Mouse (Mus musculus): Measurements from ENCODE around the gene Mvd. TPM values are rescaled to one million over a fixed set of nuclear protein-coding genes. Genes with fewer than 3 reads are reported as not detected.

The Mvd gene
- 34.8 and 43.3 TPM in 2 replicates for polyA plus RNA-seq (2015; fragmentation: Nextera tagmentation; extraction: Ambion mirVana)

GRCm38 (mm10) chr8:122443262-122444006, at the start of gene Mvd:
TSS of gene Mvd (minus strand) at chr8:122443422.
- peak; percentile 98 for ATAC-seq (ENCODE audit: insufficient number of reproducible peaks, insufficient read depth, low FRiP score, low TSS enrichment, low read depth)
- Histone ChIP-seq H3K27ac (peak within 1 kb of the TSS; percentile 93), H3K27me3 (no peaks in the 10 kb centered on the region), H3K4me2 (peak within 1 kb of the TSS; percentile 97), H3K9ac (peak within 1 kb of the TSS; percentile 81), H3K36me3 (peaks cover 13% of the 10 kb centered on the region), H3K9me3 (no peaks in the 10 kb centered on the region), H3K4me1 (peaks cover 29% of the 10 kb centered on the region), H3K4me3 (peak within 1 kb of the TSS; percentile 77)
- WGBS = under 1% methylated on average over 47 of the region's 47 CpGs

GRCm38 (mm10) chr8:122488387-122488786, 45.2 kb upstream of the Mvd start:
- Histone ChIP-seq H3K36me3 (peaks cover 97% of the 10 kb centered on the region), H3K27ac (no peak overlapping the region), H3K4me1 (no peaks in the 10 kb centered on the region), H3K9ac (no peak overlapping the region), H3K27me3 (no peaks in the 10 kb centered on the region), H3K4me3 (no peak overlapping the region), H3K9me3 (no peaks in the 10 kb centered on the region), H3K4me2 (no peak overlapping the region)
- no peak for ATAC-seq (ENCODE audit: insufficient number of reproducible peaks, insufficient read depth, low FRiP score, low TSS enrichment, low read depth)
- 91% methylated on average over 9 of the region's 9 CpGs for WGBS

DNA sequence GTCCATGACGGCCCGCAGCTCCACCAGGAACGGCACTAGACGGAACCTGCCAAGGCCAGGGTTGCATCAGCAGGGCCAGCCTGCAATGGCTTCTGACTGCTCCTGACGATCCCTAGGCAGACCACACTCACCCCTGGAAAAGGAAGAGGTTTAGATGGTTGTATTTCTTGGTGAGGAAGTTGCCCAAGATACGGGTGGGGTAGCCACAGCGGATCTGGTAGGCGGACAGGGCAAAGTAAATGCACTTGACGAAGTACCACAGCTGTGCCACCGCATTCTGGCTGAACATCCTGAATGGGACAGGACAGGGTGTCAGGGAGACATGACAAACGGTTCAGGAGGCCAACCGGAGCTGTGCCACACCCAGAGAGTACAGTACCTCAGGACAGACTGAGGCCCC, 41.6 kb upstream of the Mvd start:
- no peak for ATAC-seq (ENCODE audit: insufficient number of reproducible peaks, insufficient read depth, low FRiP score, low TSS enrichment, low read depth)
- peaks cover 97% of the 10 kb centered on the region for H3K36me3 ChIP-seq
- H3K4me1 ChIP-seq = no peaks in the 10 kb centered on the region
- no peak overlapping the region for H3K9ac ChIP-seq
- H3K9me3 ChIP-seq = no peaks in the 10 kb centered on the region
- H3K27ac ChIP-seq = no peak overlapping the region
- no peak overlapping the region for H3K4me2 ChIP-seq
- H3K27me3 ChIP-seq = no peaks in the 10 kb centered on the region
- 89% methylated on average over 12 of the region's 12 CpGs for WGBS
- H3K4me3 ChIP-seq = no peak overlapping the region

DNA sequence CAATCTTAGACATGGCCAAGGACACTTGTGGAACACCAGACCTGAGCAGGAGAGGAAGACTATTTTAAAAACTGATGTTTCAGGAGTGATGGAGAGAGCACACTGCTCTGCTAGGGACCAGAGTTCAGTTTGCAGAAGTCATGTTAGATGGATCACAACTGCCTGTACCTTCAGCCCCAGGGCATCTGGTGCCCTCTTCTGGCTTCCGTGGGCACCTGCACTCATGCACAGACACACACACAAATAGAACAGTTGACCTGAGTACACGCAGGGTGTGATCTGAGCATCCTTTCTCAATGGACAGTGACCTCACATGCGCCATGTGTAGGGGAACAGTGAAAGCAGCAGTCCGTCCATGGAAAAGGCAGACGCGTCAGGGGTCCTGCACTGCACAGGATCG, 40.7 kb upstream of the Mvd start:
- H3K9me3 ChIP-seq = no peaks in the 10 kb centered on the region
- H3K4me3 ChIP-seq = no peak overlapping the region
- no peaks in the 10 kb centered on the region for H3K4me1 ChIP-seq
- H3K27me3 ChIP-seq = no peaks in the 10 kb centered on the region
- no peak overlapping the region for H3K9ac ChIP-seq
- H3K36me3 ChIP-seq = peaks cover 97% of the 10 kb centered on the region
- ATAC-seq (ENCODE audit: insufficient number of reproducible peaks, insufficient read depth, low FRiP score, low TSS enrichment, low read depth) = no peak
- H3K4me2 ChIP-seq = no peak overlapping the region
- WGBS = 94% methylated on average over 7 of the region's 7 CpGs
- no peak overlapping the region for H3K27ac ChIP-seq

GRCm38 (mm10) chr8:122482448-122482847, 39.2 kb upstream of the Mvd start:
- Histone ChIP-seq H3K27me3 (no peaks in the 10 kb centered on the region), H3K4me3 (no peak overlapping the region), H3K4me2 (no peak overlapping the region), H3K27ac (no peak overlapping the region), H3K4me1 (no peaks in the 10 kb centered on the region), H3K9me3 (no peaks in the 10 kb centered on the region), H3K9ac (no peak overlapping the region), H3K36me3 (peaks cover 96% of the 10 kb centered on the region)
- WGBS = 90% methylated on average over 8 of the region's 8 CpGs
- no peak for ATAC-seq (ENCODE audit: insufficient number of reproducible peaks, insufficient read depth, low FRiP score, low TSS enrichment, low read depth)

DNA sequence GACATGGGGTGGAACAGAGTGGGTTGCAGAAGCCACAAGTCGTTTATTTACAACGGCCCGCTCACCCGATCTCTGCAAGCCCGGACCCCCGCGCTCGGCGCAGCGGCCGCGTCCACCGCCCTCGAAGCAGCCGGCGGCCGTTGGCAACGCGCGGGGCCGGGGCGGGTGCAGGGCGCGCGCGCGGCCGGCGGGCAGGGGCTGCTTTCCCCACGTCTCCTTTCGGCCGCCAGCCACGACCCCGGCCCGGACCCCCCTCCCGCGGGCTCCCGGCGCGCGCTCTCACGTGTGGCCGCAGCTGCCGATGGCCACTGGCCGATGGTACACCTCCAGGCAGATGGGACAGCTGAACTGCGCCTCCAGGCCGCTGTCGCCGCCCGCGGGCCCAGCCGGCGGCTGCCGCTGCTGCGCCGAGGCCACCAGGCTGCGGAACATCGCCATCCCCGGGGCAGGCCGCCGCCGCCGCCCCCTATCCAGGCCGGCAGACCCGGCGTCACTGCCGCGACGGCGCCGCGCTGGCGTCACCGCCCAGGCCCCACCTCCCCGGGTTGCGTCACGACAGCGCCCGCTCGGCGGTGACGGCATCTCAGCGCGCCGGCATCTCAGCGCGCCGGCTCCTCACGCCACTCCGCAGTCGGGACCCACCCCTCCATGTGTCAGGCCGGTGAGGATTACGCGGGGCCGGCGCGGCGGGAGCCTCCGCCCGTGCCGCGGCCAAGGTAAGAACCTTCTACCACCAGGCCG, 32.5 kb upstream of the Mvd start, which contains the start of the genes Rnf166 and Ctu2:
Rnf166 (minus strand) TSS at position 485 of the 741 bp plus-strand sequence.
Ctu2 (plus strand) TSS at position 564 of the 741 bp plus-strand sequence.
- Histone ChIP-seq H3K4me3 (peak within 1 kb of the TSS; percentile 100), H3K4me2 (peak within 1 kb of the TSS; percentile 95), H3K36me3 (peaks cover 54% of the 10 kb centered on the region), H3K27ac (peak within 1 kb of the TSS; percentile 81), H3K4me1 (peaks cover 26% of the 10 kb centered on the region), H3K9me3 (no peaks in the 10 kb centered on the region), H3K27me3 (no peaks in the 10 kb centered on the region), H3K9ac (peak within 1 kb of the TSS; percentile 96)
- WGBS = under 1% methylated on average over 96 of the region's 103 CpGs
- peak; percentile 81 for ATAC-seq (ENCODE audit: insufficient number of reproducible peaks, insufficient read depth, low FRiP score, low TSS enrichment, low read depth)

- Histone ChIP-seq H3K4me1 (peaks cover 26% of the 10 kb centered on the region), H3K27ac (peak overlapping the region; percentile 81), H3K27me3 (no peaks in the 10 kb centered on the region), H3K9me3 (no peaks in the 10 kb centered on the region), H3K4me2 (peak overlapping the region; percentile 95), H3K9ac (peak overlapping the region; percentile 96), H3K36me3 (peaks cover 56% of the 10 kb centered on the region), H3K4me3 (peak overlapping the region; percentile 100)
- ATAC-seq (ENCODE audit: insufficient number of reproducible peaks, insufficient read depth, low FRiP score, low TSS enrichment, low read depth) = no peak
- 8% methylated on average over 16 of the region's 16 CpGs for WGBS
Measured at GRCm38 (mm10) chr8:122474951-122475560, 31.8 kb upstream of the Mvd start.

- H3K4me3 ChIP-seq = peak overlapping the region; percentile 100; the same call in 1 of the 2 replicates
- ATAC-seq (ENCODE audit: insufficient number of reproducible peaks, insufficient read depth, low FRiP score, low TSS enrichment, low read depth) = no peak
- H3K4me2 ChIP-seq = peak overlapping the region; percentile 95; the same call in 1 of the 2 replicates
- H3K27me3 ChIP-seq = no peaks in the 10 kb centered on the region
- 87% methylated on average over 8 of the region's 8 CpGs for WGBS
- H3K9me3 ChIP-seq = no peaks in the 10 kb centered on the region
- H3K27ac ChIP-seq = no peak overlapping the region
- H3K9ac ChIP-seq = 0 out of 2 replicates have a peak overlapping the region, but pooled peaks have one; percentile 11
- peaks cover 53% of the 10 kb centered on the region for H3K36me3 ChIP-seq
- H3K4me1 ChIP-seq = peaks cover 26% of the 10 kb centered on the region
Measured at GRCm38 (mm10) chr8:122473911-122474421, 30.7 kb upstream of the Mvd start.

DNA sequence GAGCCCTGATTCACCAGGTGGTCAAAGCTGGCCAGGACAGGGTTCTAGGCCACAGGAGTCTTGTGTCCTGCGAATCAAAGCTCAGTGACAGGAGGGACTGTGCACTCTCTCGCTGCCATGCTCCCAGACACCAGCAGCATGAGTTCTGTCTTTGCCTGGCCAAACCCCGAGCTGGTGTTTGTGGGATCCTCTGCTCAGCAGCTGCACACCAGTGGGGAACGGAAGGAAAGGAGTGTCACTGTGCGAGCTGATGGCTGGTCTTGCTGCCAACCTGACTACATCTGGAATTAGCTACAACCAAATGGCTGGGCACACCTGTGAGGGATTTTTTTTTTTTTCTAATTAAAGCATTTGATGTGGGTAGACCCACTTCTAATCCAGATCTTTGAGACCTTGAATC, 27.5 kb upstream of the Mvd start:
- Histone ChIP-seq H3K4me1 (peaks cover 17% of the 10 kb centered on the region), H3K9me3 (no peaks in the 10 kb centered on the region), H3K4me2 (no peak overlapping the region), H3K36me3 (peaks cover 71% of the 10 kb centered on the region), H3K4me3 (no peak overlapping the region), H3K27ac (no peak overlapping the region), H3K9ac (no peak overlapping the region), H3K27me3 (no peaks in the 10 kb centered on the region)
- 79% methylated on average over 5 of the region's 5 CpGs for WGBS
- no peak for ATAC-seq (ENCODE audit: insufficient number of reproducible peaks, insufficient read depth, low FRiP score, low TSS enrichment, low read depth)

DNA sequence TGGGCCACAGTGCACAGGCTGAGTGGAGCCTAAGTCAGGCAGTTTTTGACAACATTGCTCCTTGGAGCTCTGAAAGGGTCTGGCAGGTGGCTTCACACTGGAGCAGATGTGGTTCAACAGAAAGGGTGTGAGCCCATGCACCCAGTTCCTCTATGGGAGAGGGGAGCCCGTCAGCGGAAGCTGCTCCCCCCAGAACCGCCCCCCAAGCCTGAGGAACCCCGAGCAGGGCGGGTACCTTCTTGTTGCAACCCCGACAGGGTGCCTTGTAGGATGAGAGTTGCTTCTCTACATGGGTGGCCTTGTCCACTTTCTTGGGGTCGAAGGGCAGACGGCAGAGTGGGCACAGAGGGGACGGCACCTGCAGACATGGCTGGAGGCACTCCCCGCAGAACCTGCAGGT, 26.7 kb upstream of the Mvd start:
- ATAC-seq (ENCODE audit: insufficient number of reproducible peaks, insufficient read depth, low FRiP score, low TSS enrichment, low read depth) = no peak
- H3K36me3 ChIP-seq = peaks cover 79% of the 10 kb centered on the region
- 88% methylated on average over 10 of the region's 10 CpGs for WGBS

DNA sequence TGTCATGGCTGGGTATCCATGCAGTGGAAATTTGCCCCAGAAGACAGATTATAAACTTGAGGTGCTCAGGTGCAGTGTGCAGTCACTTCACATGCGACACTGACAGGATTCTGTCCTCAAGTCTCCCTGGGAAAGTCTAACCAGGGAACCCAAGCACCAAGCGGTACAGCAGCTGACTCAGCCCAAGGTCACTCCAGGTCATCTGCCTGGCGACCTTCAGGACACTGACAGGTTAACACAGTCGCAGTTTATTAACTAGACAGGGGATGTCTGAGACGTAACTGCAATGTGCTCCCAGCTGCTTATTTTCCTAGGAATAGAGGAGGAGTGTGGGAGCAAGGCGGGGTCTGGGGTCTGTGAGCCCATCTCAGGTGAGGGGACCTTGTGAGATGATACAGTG, 26.2 kb upstream of the Mvd start:
- H3K9ac ChIP-seq = no peak overlapping the region
- WGBS = 77% methylated on average over 6 of the region's 6 CpGs
- peaks cover 81% of the 10 kb centered on the region for H3K36me3 ChIP-seq
- no peak for ATAC-seq (ENCODE audit: insufficient number of reproducible peaks, insufficient read depth, low FRiP score, low TSS enrichment, low read depth)
- no peak overlapping the region for H3K4me2 ChIP-seq
- peaks cover 9% of the 10 kb centered on the region for H3K4me1 ChIP-seq
- H3K27me3 ChIP-seq = no peaks in the 10 kb centered on the region
- no peaks in the 10 kb centered on the region for H3K9me3 ChIP-seq
- no peak overlapping the region for H3K4me3 ChIP-seq
- H3K27ac ChIP-seq = no peak overlapping the region

More for the DNA sequence above, 26.7 kb upstream of the Mvd start:
- no peak overlapping the region for H3K4me2 ChIP-seq
- no peak overlapping the region for H3K27ac ChIP-seq
- H3K4me1 ChIP-seq = peaks cover 14% of the 10 kb centered on the region
- H3K4me3 ChIP-seq = no peak overlapping the region
- no peak overlapping the region for H3K9ac ChIP-seq
- H3K27me3 ChIP-seq = no peaks in the 10 kb centered on the region
- no peaks in the 10 kb centered on the region for H3K9me3 ChIP-seq
